Mouse (Mus musculus) lung, postnatal 36 days (tissue): Measurements from ENCODE around the gene Nfxl1.
A peak's percentile ranks its signal among the peaks of the same experiment; 100 is the strongest.
"Not testable (repeated sequence)": the region's sequence is repeated elsewhere in the genome, so short reads cannot be mapped to it uniquely, and the experiment has no call there.

ENCODE experiments used
- DNase-seq: peaks from one replicate; pipeline ENCODE4 v3.0.0; 2022; ENCODE audit warnings: mixed read lengths

Gene Nfxl1

GRCm38 (mm10) chr5:72559544-72560049 lies at the start of gene Nfxl1:
Gene Nfxl1 (minus strand): TSS chr5:72559684.
- DNase-seq = peak; percentile 99

- DNase-seq = no peak
These were observed 43.7 kb upstream of the Nfxl1 start for GRCm38 (mm10) chr5:72603138-72603537.

GRCm38 (mm10) chr5:72601006-72601405 lies 41.5 kb upstream of the Nfxl1 start:
- peak; percentile 80 for DNase-seq

GRCm38 (mm10) chr5:72587192-72587681 lies 27.8 kb upstream of the Nfxl1 start, which contains the start of gene Gm5868:
Gene Gm5868 (minus strand): TSS chr5:72587551.
- peak; percentile 10 for DNase-seq

GRCm38 (mm10) chr5:72586667-72587191 lies 27.2 kb upstream of the Nfxl1 start:
- DNase-seq = not testable (repeated sequence)

- peak; percentile 15 for DNase-seq
These were observed 26.6 kb upstream of the Nfxl1 start for GRCm38 (mm10) chr5:72586122-72586521.

- DNase-seq = not testable (repeated sequence)
These were observed 21.5 kb upstream of the Nfxl1 start, which contains the start of gene Zar1 for GRCm38 (mm10) chr5:72580970-72581332. Gene Zar1 (minus strand): TSS chr5:72581254.

- not testable (repeated sequence) for DNase-seq
These were observed 20.8 kb upstream of the Nfxl1 start for GRCm38 (mm10) chr5:72580088-72580969.

GRCm38 (mm10) chr5:72579599-72579998 lies 20.1 kb upstream of the Nfxl1 start:
- DNase-seq = not testable (repeated sequence)

GRCm38 (mm10) chr5:72565621-72566020 lies 6.1 kb upstream of the Nfxl1 start:
- no peak for DNase-seq

- not testable (repeated sequence) for DNase-seq
These were observed 3.7 kb upstream of the Nfxl1 start for GRCm38 (mm10) chr5:72563183-72563582.

GRCm38 (mm10) chr5:72560976-72561628 lies 1.6 kb upstream of the Nfxl1 start:
- DNase-seq = no peak

- peak; percentile 15 for DNase-seq
These were observed 563 bp downstream of the Nfxl1 start for GRCm38 (mm10) chr5:72558716-72559526.

- no peak for DNase-seq
These were observed 3.2 kb downstream of the Nfxl1 start for GRCm38 (mm10) chr5:72556245-72556644.

GRCm38 (mm10) chr5:72551209-72551608 lies 8.3 kb downstream of the Nfxl1 start:
- DNase-seq = no peak

- DNase-seq = no peak
These were observed 30.6 kb downstream of the Nfxl1 start for GRCm38 (mm10) chr5:72528896-72529295.

GRCm38 (mm10) chr5:72513808-72514207 lies 45.7 kb downstream of the Nfxl1 start:
- DNase-seq = no peak

- DNase-seq = peak; percentile 22
These were observed 53.7 kb downstream of the Nfxl1 start for GRCm38 (mm10) chr5:72505740-72506139.

- no peak for DNase-seq
These were observed 55.7 kb downstream of the Nfxl1 start, which contains the start of gene Corin for GRCm38 (mm10) chr5:72503531-72504523. Gene Corin (minus strand): TSS chr5:72504473.

GRCm38 (mm10) chr5:72502778-72503177 lies 56.7 kb downstream of the Nfxl1 start:
- DNase-seq = no peak

GRCm38 (mm10) chr5:72501763-72502162 lies 57.7 kb downstream of the Nfxl1 start:
- no peak for DNase-seq
